ENCODE assay signal across 25 mouse cellular contexts in the genomic region with DNA sequence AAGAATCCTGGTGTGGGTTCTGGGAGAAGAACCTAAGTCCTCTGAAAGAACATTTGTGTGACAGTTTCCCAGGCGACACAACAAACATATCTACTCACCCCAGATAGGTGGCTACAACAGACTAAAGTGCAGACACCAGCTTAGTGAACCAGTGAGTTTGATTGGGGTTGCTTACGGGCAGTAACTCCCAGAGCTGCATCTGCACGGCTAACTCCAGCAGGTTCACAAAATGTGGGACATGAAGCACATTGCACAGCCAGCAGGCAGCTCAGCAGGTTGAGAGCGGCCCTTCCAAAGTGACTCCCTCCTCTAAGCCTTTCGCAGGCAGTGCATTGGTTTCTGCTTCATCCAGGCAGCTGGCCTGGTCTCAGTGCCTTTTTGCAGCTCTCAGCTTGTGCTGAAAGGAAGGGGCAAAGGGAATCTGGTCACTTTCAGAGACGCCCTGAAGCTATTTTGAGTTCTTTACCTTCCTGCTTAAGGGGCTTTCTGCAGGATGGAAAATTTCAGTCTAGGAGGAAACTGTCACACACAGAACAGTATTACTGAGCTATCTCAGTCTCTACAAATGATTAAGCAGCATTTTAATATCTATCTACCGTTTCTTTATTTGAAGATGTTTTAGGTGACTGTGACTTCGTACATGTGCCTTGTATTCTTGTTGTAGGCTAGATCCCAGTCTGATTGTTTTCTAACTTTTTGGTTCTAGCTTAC. TPM values are rescaled to one million over a fixed set of nuclear protein-coding genes. Genes with fewer than 3 reads are reported as not detected.
DNase-seq lines count a peak whose midpoint lies in the region; ATAC-seq lines count a peak whose summit lies in the region.
"Had no signal": no experiment of that assay in that cellular context is flagged by ENCODE, and none has a peak within 500 bp of the region (broad histone marks: within the 10 kb centered on the region; RNA-seq: fewer than 3 reads in every experiment).

No protein-coding gene starts in this region.

- peak overlapping the region; percentile 29; the same call in 1 of the 2 replicates for H3K9ac ChIP-seq in heart, embryonic 15.5 days
- H3K9ac ChIP-seq: forebrain, embryonic 13.5 days; hindbrain, embryonic 13.5 days; liver, embryonic 12.5 days; liver, postnatal 0 days; midbrain, embryonic 13.5 days; neural tube, embryonic 13.5 days had no signal

- H3K4me2 ChIP-seq in heart, embryonic 15.5 days: no peak overlapping the region
- H3K4me2 ChIP-seq: forebrain, embryonic 13.5 days; hindbrain, embryonic 13.5 days; liver, embryonic 12.5 days; midbrain, embryonic 13.5 days; neural tube, embryonic 13.5 days had no signal

- H3K36me3 ChIP-seq in heart, embryonic 10.5 days: peaks cover 88% of the 10 kb centered on the region
- peaks cover 83% of the 10 kb centered on the region for H3K36me3 ChIP-seq in heart, embryonic 15.5 days

- 0 out of 2 replicates have a peak, but pooled peaks have one; percentile 32 for ATAC-seq in heart, embryonic 15.5 days (replicated peaks; ENCODE audit: insufficient number of reproducible peaks, insufficient read depth, low FRiP score, low read depth)
- ATAC-seq in CD4-positive, CD25-positive, alpha-beta regulatory T cell, adult 4 months: peak; percentile 51
- ATAC-seq in inflammation-experienced regulatory T-cells, adult 6 months: peak; percentile 50
- ATAC-seq: forebrain, embryonic 13.5 days; liver, embryonic 12.5 days; liver, postnatal 0 days; midbrain, embryonic 13.5 days had no signal

- H3K4me3 ChIP-seq in heart, embryonic 10.5 days: no peak overlapping the region
- H3K4me3 ChIP-seq in heart, embryonic 15.5 days: no peak overlapping the region
- H3K4me3 ChIP-seq: forebrain, embryonic 13.5 days; hindbrain, embryonic 13.5 days; layer of hippocampus, adult 2 months; left cerebral cortex, adult 2 months; liver, embryonic 12.5 days; midbrain, embryonic 13.5 days; neural tube, embryonic 13.5 days had no signal

- peak; percentile 77 for DNase-seq in heart, embryonic 10.5 days (ENCODE audit: low spot score)
- DNase-seq in heart, adult 9 months (ENCODE audit: low spot score in 2 of 2): no peak
- no peak for DNase-seq in heart, postnatal 4 days
- DNase-seq in cerebellum, postnatal 4 days (ENCODE audit: low spot score in 2 of 2): no peak
- DNase-seq: adrenal gland, adult 2 months; cerebellum, adult 8-10 months; cerebellum, postnatal 25 days; gastrocnemius, postnatal 10 days; kidney, adult 11 months; kidney, postnatal 14 days; right cerebral cortex, postnatal 4 days; thymus, adult 18-20 months; thymus, postnatal 25 days had no signal

- H3K9me3 ChIP-seq in heart, embryonic 10.5 days: no peaks in the 10 kb centered on the region
- H3K9me3 ChIP-seq in heart, embryonic 15.5 days (replicated peaks): no peaks in the 10 kb centered on the region
- H3K9me3 ChIP-seq: forebrain, embryonic 13.5 days; hindbrain, embryonic 13.5 days; liver, embryonic 12.5 days; midbrain, embryonic 13.5 days; neural tube, embryonic 13.5 days had no signal

- H3K27ac ChIP-seq in heart, embryonic 10.5 days: peak overlapping the region; percentile 67
- peak overlapping the region; percentile 70 for H3K27ac ChIP-seq in heart, embryonic 15.5 days
- H3K27ac ChIP-seq: forebrain, embryonic 13.5 days; hindbrain, embryonic 13.5 days; layer of hippocampus, adult 2 months; left cerebral cortex, adult 2 months; liver, embryonic 12.5 days; midbrain, embryonic 13.5 days; neural tube, embryonic 13.5 days; stomach, postnatal 0 days had no signal

- peaks cover 13% of the 10 kb centered on the region; the same call in 1 of the 2 replicates for H3K4me1 ChIP-seq in heart, embryonic 10.5 days
- H3K4me1 ChIP-seq in heart, embryonic 15.5 days (replicated peaks): peaks cover 21% of the 10 kb centered on the region
- H3K4me1 ChIP-seq: forebrain, embryonic 13.5 days; hindbrain, embryonic 13.5 days; midbrain, embryonic 13.5 days; neural tube, embryonic 13.5 days had no signal

- WGBS in heart, embryonic 10.5 days: 59% methylated on average over 8 of the region's 8 CpGs
- WGBS in heart, embryonic 15.5 days: 55% methylated on average over 8 of the region's 8 CpGs

- H3K27me3 ChIP-seq in heart, embryonic 10.5 days (ENCODE audit: insufficient read depth, poor library complexity, severe bottlenecking): no peaks in the 10 kb centered on the region
- no peaks in the 10 kb centered on the region for H3K27me3 ChIP-seq in heart, embryonic 15.5 days
- H3K27me3 ChIP-seq: forebrain, embryonic 13.5 days; hindbrain, embryonic 13.5 days; liver, embryonic 12.5 days; midbrain, embryonic 13.5 days; neural tube, embryonic 13.5 days had no signal

RNA-seq across cellular contexts. Expression of a gene that starts 44.7 kb away (rescaled TPM):
- 18.4 and 19.0 TPM in 2 replicates for polyA plus RNA-seq in heart, embryonic 10.5 days (2016; fragmentation: Nextera tagmentation; extraction: Ambion mirVana)
- polyA plus RNA-seq in heart, embryonic 15.5 days (2015; fragmentation: Nextera tagmentation; extraction: Ambion mirVana): 14.4 and 18.0 TPM in 2 replicates
- total RNA-seq in heart, postnatal 4 days (2021): 10 to 100 TPM; 14.5 to 14.8 TPM
- polyA plus RNA-seq in CD4-positive, CD25-positive, alpha-beta regulatory T cell, adult 4 months (2017; shearing (Covaris generic)): 100 to 1,000 TPM; 161 to 175 TPM
- polyA plus RNA-seq in inflammation-experienced regulatory T-cells, adult 6 months (2017; shearing (Covaris generic)): 100 to 1,000 TPM; 157 to 202 (median 161) TPM

RNA-seq across cellular contexts. Expression of a gene that starts 46.9 kb away (rescaled TPM):
- 220 and 234 TPM in 2 replicates for polyA plus RNA-seq in heart, embryonic 10.5 days (2016; fragmentation: Nextera tagmentation; extraction: Ambion mirVana)
- 238 and 318 TPM in 2 replicates for polyA plus RNA-seq in heart, embryonic 15.5 days (2015; fragmentation: Nextera tagmentation; extraction: Ambion mirVana)
- 100 to 1,000 TPM; 154 to 165 TPM for total RNA-seq in heart, postnatal 4 days (2021)
- 100 to 1,000 TPM in 1 of 2 experiments, 10 to 100 TPM in 1; 86.1 to 124 TPM for polyA plus RNA-seq in CD4-positive, CD25-positive, alpha-beta regulatory T cell, adult 4 months (2017; shearing (Covaris generic))
- 100 to 1,000 TPM; 103 to 133 (median 130) TPM for polyA plus RNA-seq in inflammation-experienced regulatory T-cells, adult 6 months (2017; shearing (Covaris generic))

RNA-seq across cellular contexts. Expression of a gene that starts 52.7 kb away (rescaled TPM):
- polyA plus RNA-seq in heart, embryonic 10.5 days (2016; fragmentation: Nextera tagmentation; extraction: Ambion mirVana): 2.0 TPM in 2 replicates
- polyA plus RNA-seq in heart, embryonic 15.5 days (2015; fragmentation: Nextera tagmentation; extraction: Ambion mirVana): 0.19 and 0.58 TPM in 2 replicates
- total RNA-seq in heart, postnatal 4 days (2021): under 1 TPM; 0.16 to 0.21 TPM
- polyA plus RNA-seq in CD4-positive, CD25-positive, alpha-beta regulatory T cell, adult 4 months (2017; shearing (Covaris generic)): under 1 TPM; 0.73 to 0.87 TPM
- 1 to 10 TPM in 1 of 3 experiments, under 1 TPM in 2; 0.49 to 1.7 (median 0.63) TPM for polyA plus RNA-seq in inflammation-experienced regulatory T-cells, adult 6 months (2017; shearing (Covaris generic))
- polyA plus RNA-seq: adrenal gland, adult 2 months; hindbrain, embryonic 13.5 days had no signal
